15 mouse cellular contexts compared by ENCODE assay signal in the genomic region with DNA sequence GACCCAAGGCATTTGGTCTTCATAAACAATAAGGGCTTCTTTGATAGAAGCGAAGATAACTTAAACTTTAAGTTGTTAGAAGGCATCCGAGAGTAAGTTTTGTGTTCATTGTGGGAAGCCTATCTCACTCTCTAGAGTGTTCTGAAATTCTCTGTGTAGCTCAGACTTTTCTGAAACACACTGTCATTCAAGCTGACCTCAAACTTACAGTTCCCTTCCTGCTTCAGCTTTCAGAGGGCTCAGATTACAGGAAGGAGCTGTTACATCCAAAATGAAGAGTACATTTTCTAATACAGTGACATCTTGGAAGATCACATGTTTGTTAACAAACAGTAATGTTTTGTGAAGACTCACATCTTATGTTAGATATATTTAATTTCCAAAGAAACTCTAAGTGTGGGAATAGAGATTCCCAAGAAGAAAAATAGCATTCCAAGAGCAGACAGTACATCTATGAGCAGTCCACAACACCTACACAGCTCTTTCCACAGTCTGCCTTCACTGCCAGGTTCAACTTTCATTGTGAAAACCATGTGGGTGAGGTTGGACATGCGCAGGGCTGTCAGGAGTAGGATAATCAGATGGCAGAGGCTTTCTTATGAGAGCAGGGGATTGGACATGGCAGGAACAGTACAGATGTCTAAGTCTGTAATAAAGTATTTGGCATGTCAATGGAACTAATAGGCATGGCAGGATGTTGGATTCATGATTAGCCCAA. TPM values are rescaled to one million over a fixed set of nuclear protein-coding genes. Genes with fewer than 3 reads are reported as not detected.
A peak's percentile ranks its signal among the peaks of the same experiment; 100 is the strongest.
DNase-seq lines count a peak whose midpoint lies in the region; ATAC-seq and TF ChIP-seq lines count a peak whose summit lies in the region.
"Had no signal": no experiment of that assay in that cellular context is flagged by ENCODE, and none has a peak within 500 bp of the region (broad histone marks: within the 10 kb centered on the region; RNA-seq: fewer than 3 reads in every experiment).

No protein-coding gene starts in this region.

- ATAC-seq in limb, embryonic 15.5 days (ENCODE audit: insufficient number of reproducible peaks, low FRiP score, low TSS enrichment, low read depth), result no peak
- ATAC-seq in intestine, embryonic 15.5 days, result no peak
- ATAC-seq: liver, embryonic 12.5 days had no signal

- no peak for TF ChIP-seq EP300 in heart, adult 2 months (IDR thresholded peaks at IDR 0.05; ENCODE audit: insufficient read depth, low read depth, low read length)

- H3K4me2 ChIP-seq in limb, embryonic 15.5 days, result no peak overlapping the region
- H3K4me2 ChIP-seq in intestine, embryonic 15.5 days (replicated peaks), result no peak overlapping the region
- H3K4me2 ChIP-seq: hindbrain, embryonic 13.5 days; liver, embryonic 12.5 days; midbrain, embryonic 12.5 days had no signal

- no peak for TF ChIP-seq CTCF in heart, adult 2 months (IDR thresholded peaks at IDR 0.05)

- H3K9me3 ChIP-seq in limb, embryonic 15.5 days, result no peaks in the 10 kb centered on the region
- H3K9me3 ChIP-seq in intestine, embryonic 15.5 days, result no peaks in the 10 kb centered on the region
- H3K9me3 ChIP-seq: G1E; hindbrain, embryonic 13.5 days; liver, embryonic 12.5 days; midbrain, embryonic 12.5 days had no signal

- intact Hi-C loops in heart, adult 2 months (cut with DNase I), result loop anchor here (5.0 kb wide), 1 partner anchor 35 kb away; no protein-coding TSS in a partner anchor
- intact Hi-C loops in heart, postnatal 10 days (cut with DNase I), result loop anchor here (5.0 kb wide), 1 partner anchor 60 kb away; no protein-coding TSS in a partner anchor

- DNase-seq in heart, adult 2 months, result no peak
- DNase-seq in heart, postnatal 10 days, result no peak
- peak; percentile 78 for DNase-seq in 3T3-L1 (ENCODE audit: low read depth, low spot score)
- no peak for DNase-seq in T-cell, adult 2 months (ENCODE audit: low spot score)
- DNase-seq: cerebellum, adult 11 months; cerebellum, postnatal 36 days; right cerebral cortex, postnatal 4 days; thymus, postnatal 25 days had no signal

- no peak overlapping the region for H3K9ac ChIP-seq in heart, adult 2 months (ENCODE audit: low read depth, low read length)
- H3K9ac ChIP-seq in limb, embryonic 15.5 days, result no peak overlapping the region
- no peak overlapping the region for H3K9ac ChIP-seq in intestine, embryonic 15.5 days
- H3K9ac ChIP-seq: hindbrain, embryonic 13.5 days; liver, embryonic 12.5 days; midbrain, embryonic 12.5 days had no signal

- 87% methylated on average over 3 of the region's 3 CpGs for WGBS in heart, adult 2 months
- 74% methylated on average over 3 of the region's 3 CpGs for WGBS in limb, embryonic 15.5 days
- 81% methylated on average over 3 of the region's 3 CpGs for WGBS in intestine, embryonic 15.5 days

- 0 out of 2 replicates have a peak, but pooled peaks cover 1% of the 10 kb centered on the region for H3K79me2 ChIP-seq in heart, adult 2 months (replicated peaks; ENCODE audit: control insufficient read depth, insufficient read depth, low read length)

- no peak for TF ChIP-seq POLR2A in heart, adult 2 months (IDR thresholded peaks at IDR 0.05; ENCODE audit: insufficient read depth, low read depth, low read length)

- peaks cover 17% of the 10 kb centered on the region for H3K36me3 ChIP-seq in heart, adult 2 months (ENCODE audit: control insufficient read depth, insufficient read depth, low read length)
- no peaks in the 10 kb centered on the region for H3K36me3 ChIP-seq in limb, embryonic 15.5 days
- no peaks in the 10 kb centered on the region for H3K36me3 ChIP-seq in intestine, embryonic 15.5 days
- H3K36me3 ChIP-seq: hindbrain, embryonic 13.5 days; liver, embryonic 12.5 days; midbrain, embryonic 12.5 days had no signal

- peak overlapping the region; percentile 3 for H3K27ac ChIP-seq in heart, adult 2 months
- peak overlapping the region; percentile 45 for H3K27ac ChIP-seq in brown adipose tissue, adult 24 weeks (replicated peaks; ENCODE audit: low read depth, low read length)
- H3K27ac ChIP-seq in limb, embryonic 15.5 days, result peak overlapping the region; percentile 51; the same call in 1 of the 2 replicates
- H3K27ac ChIP-seq in intestine, embryonic 15.5 days, result no peak overlapping the region
- H3K27ac ChIP-seq: hindbrain, embryonic 13.5 days; liver, embryonic 12.5 days; midbrain, embryonic 12.5 days had no signal

- H3K4me3 ChIP-seq in heart, adult 2 months, result no peak overlapping the region
- no peak overlapping the region for H3K4me3 ChIP-seq in brown adipose tissue, adult 24 weeks (ENCODE audit: insufficient read depth, low read depth, low read length)
- H3K4me3 ChIP-seq in limb, embryonic 15.5 days, result no peak overlapping the region
- H3K4me3 ChIP-seq in intestine, embryonic 15.5 days (replicated peaks), result no peak overlapping the region
- H3K4me3 ChIP-seq: hindbrain, embryonic 13.5 days; liver, embryonic 12.5 days; midbrain, embryonic 12.5 days had no signal

- no peaks in the 10 kb centered on the region for H3K27me3 ChIP-seq in heart, adult 2 months (ENCODE audit: control insufficient read depth, insufficient read depth, low read length)
- H3K27me3 ChIP-seq in limb, embryonic 15.5 days, result no peaks in the 10 kb centered on the region
- no peaks in the 10 kb centered on the region for H3K27me3 ChIP-seq in intestine, embryonic 15.5 days (replicated peaks)
- H3K27me3 ChIP-seq: hindbrain, embryonic 13.5 days; midbrain, embryonic 12.5 days had no signal

- H3K4me1 ChIP-seq in heart, adult 2 months (ENCODE audit: control insufficient read depth, insufficient read depth, low read length), result peaks cover 4% of the 10 kb centered on the region
- H3K4me1 ChIP-seq in brown adipose tissue, adult 24 weeks (ENCODE audit: control insufficient read depth, insufficient read depth, insufficient read length, low read length), result peaks cover 7% of the 10 kb centered on the region; the same call in 1 of the 2 replicates
- no peaks in the 10 kb centered on the region for H3K4me1 ChIP-seq in limb, embryonic 15.5 days
- peaks cover 4% of the 10 kb centered on the region; the same call in 1 of the 2 replicates for H3K4me1 ChIP-seq in intestine, embryonic 15.5 days (replicated peaks)
- H3K4me1 ChIP-seq: hindbrain, embryonic 13.5 days; liver, embryonic 12.5 days; midbrain, embryonic 12.5 days had no signal

RNA-seq across cellular contexts. Expression of gene Fam198b, which starts 52.6 kb away (rescaled TPM):
- total RNA-seq in heart, adult 2 months (2021), result 10 to 100 TPM; 12.1 to 15.1 TPM
- 11.8 and 19.7 TPM in 2 replicates for polyA plus RNA-seq in heart, adult 2 months (2012; rRNA removed)
- 10 to 100 TPM; 73.6 to 85.2 TPM for total RNA-seq in heart, postnatal 10 days (2021)
- 6.2 and 7.6 TPM in 2 replicates for polyA plus RNA-seq in brown adipose tissue, adult 24 weeks (2012; ENCODE audit: insufficient read depth, insufficient read length, missing spikeins)
- 20.1 and 20.8 TPM in 2 replicates for polyA plus RNA-seq in limb, embryonic 15.5 days (2015; fragmentation: Nextera tagmentation; extraction: Ambion mirVana)
- polyA plus RNA-seq in intestine, embryonic 15.5 days (2015; fragmentation: Nextera tagmentation; extraction: Ambion mirVana), result 13.0 and 14.4 TPM in 2 replicates
